Mouse (Mus musculus) heart, embryonic 15.5 days (tissue): Measurements from ENCODE around the gene Esrp2. TPM values are rescaled to one million over a fixed set of nuclear protein-coding genes. Genes with fewer than 3 reads are reported as not detected.

Experiments used
- ATAC-seq: fragments of 200-750 bp; cut with Nextera tagmentation; replicated peaks from 2 replicates; pipeline ENCODE4 v1.8.0; 2017; ENCODE audit warnings: low read depth, moderate TSS enrichment; ENCODE audit not compliant: insufficient number of reproducible peaks, insufficient read depth, low FRiP score
- H3K27ac ChIP-seq: fragments of 300-500 bp; sonication (generic); 2 replicates; pipeline ENCODE4 v1.5.1; 2015; ENCODE audit warnings: mild to moderate bottlenecking, inconsistent platforms
- H3K27me3 ChIP-seq: fragments of 300-500 bp; sonication (generic); 2 replicates; pipeline ENCODE4 v1.6.1; 2015; ENCODE audit warnings: inconsistent platforms
- H3K36me3 ChIP-seq: fragments of 300-500 bp; sonication (generic); 2 replicates; pipeline ENCODE4 v1.6.1; 2015; ENCODE audit warnings: mild to moderate bottlenecking, inconsistent platforms
- H3K4me1 ChIP-seq: fragments of 300-500 bp; sonication (generic); replicated peaks from 2 replicates; pipeline ENCODE4 v1.6.1; 2015; ENCODE audit warnings: inconsistent platforms
- H3K4me2 ChIP-seq: fragments of 300-500 bp; sonication (generic); 2 replicates; pipeline ENCODE4 v1.6.1; 2015; ENCODE audit warnings: inconsistent platforms, mild to moderate bottlenecking, moderate library complexity
- H3K4me3 ChIP-seq: fragments of 300-500 bp; sonication (generic); 2 replicates; pipeline ENCODE4 v1.5.1; 2015; ENCODE audit warnings: mild to moderate bottlenecking, inconsistent platforms
- H3K9ac ChIP-seq: fragments of 300-500 bp; sonication (generic); 2 replicates; pipeline ENCODE4 v1.6.1; 2015; ENCODE audit warnings: mild to moderate bottlenecking, inconsistent platforms
- H3K9me3 ChIP-seq: fragments of 300-500 bp; sonication (generic); replicated peaks from 2 replicates; pipeline ENCODE4 v1.6.1; 2016; ENCODE audit warnings: inconsistent platforms
- WGBS: fragments of 180-500 bp; shearing (Covaris S2); methylation state at CpG from one replicate; pipeline ENCODE4 v1.1.7; 2015; ENCODE audit warnings: mixed read lengths; 5-methylcytosine and 5-hydroxymethylcytosine counted together
- polyA plus RNA-seq: library from polyadenylated mRNA; unstranded; fragments of >200 nt; fragmentation: Nextera tagmentation; extraction: Ambion mirVana; gene quantifications from 2 replicates; pipeline ENCODE4 v1.2.1, GENCODE M21; 2015

Gene Esrp2
- 1.5 and 6.1 TPM in 2 replicates for polyA plus RNA-seq

DNA sequence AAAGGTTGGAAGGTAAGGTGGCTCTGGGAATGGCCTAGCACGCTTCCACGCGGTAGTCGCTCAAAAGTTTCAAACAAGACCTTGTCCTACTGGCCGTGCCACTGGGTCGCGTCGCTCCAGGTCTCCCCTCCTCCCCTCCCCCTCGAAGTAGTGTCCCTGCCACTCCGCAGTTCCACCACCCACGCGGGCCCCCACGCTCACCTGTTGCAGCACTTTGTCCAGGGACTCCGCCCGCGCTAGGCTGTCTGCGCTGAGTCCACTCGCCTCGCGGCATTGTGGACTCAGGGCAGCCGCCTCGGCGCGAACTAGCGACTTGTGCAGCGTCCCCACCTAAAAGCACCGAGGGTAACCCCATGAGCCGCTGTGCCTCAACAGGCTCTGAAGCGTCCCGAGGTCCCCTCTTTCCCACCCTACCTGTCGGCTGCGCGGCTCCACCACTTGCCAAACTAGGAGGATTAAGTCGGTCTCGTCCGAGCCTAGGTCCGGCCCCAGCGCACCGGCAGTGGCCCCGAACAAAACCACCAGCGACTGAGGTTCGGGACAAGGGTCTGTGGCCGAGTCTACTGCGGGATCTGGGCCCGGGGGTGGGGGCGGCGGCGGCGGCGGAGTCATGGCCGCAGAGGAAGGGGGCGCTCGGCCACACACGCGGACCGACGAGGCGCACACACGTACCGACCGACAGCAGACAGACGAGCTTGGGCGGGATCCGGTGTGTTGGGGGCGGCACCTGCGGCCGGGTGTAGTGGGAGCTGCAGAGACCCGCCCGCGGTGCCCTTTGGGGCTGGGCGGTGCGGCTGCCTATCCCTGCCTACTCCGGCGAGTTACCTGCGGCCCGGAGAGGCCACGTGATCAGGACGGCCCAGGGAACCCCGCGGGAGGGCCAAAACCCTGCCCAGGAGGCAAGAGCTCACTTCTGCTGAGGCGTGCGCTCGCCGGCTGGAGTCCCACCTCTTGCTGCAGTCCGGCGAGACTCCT lies at the start of gene Esrp2:
TSS of gene Esrp2 (minus strand) at position 819 of the 975 bp plus-strand sequence.
- no peaks in the 10 kb centered on the region for H3K9me3 ChIP-seq
- H3K36me3 ChIP-seq: peaks cover 5% of the 10 kb centered on the region
- peaks cover 36% of the 10 kb centered on the region for H3K27me3 ChIP-seq
- H3K9ac ChIP-seq: peak within 1 kb of the TSS; percentile 45
- peak; percentile 51; the same call in 1 of the 2 replicates for ATAC-seq
- peak within 1 kb of the TSS; percentile 49 for H3K27ac ChIP-seq
- WGBS: under 1% methylated on average over 86 of the region's 86 CpGs
- H3K4me3 ChIP-seq: peak within 1 kb of the TSS; percentile 64
- peak within 1 kb of the TSS; percentile 100 for H3K4me2 ChIP-seq
- peaks cover 29% of the 10 kb centered on the region for H3K4me1 ChIP-seq

DNA sequence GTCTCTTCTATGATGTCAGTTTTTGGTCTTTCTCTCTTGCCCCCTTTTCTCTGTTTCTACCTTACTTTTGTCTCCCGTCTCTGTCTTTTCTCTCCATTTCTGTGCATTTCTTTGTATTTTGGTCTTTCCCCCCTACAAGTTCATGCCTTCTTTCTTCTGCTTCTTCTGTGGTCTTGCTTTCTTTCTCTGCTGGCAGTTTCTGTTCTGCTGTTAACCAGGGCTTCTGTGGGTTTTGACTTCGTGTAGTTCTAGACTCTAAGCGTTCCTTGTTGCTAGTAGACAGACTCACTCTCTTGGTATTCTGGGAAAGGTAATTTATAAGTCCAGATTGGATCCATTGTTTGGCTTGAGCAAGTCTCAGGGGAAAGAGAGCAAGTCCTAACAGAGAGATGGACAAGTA lies 49.6 kb upstream of the Esrp2 start:
- Histone ChIP-seq H3K4me2 (no peak overlapping the region), H3K4me1 (no peaks in the 10 kb centered on the region), H3K27me3 (no peaks in the 10 kb centered on the region), H3K36me3 (peaks cover 7% of the 10 kb centered on the region; the same call in 1 of the 2 replicates), H3K9ac (no peak overlapping the region), H3K4me3 (no peak overlapping the region), H3K9me3 (no peaks in the 10 kb centered on the region), H3K27ac (no peak overlapping the region)
- WGBS: 81% methylated on average over 3 of the region's 3 CpGs
- no peak for ATAC-seq

DNA sequence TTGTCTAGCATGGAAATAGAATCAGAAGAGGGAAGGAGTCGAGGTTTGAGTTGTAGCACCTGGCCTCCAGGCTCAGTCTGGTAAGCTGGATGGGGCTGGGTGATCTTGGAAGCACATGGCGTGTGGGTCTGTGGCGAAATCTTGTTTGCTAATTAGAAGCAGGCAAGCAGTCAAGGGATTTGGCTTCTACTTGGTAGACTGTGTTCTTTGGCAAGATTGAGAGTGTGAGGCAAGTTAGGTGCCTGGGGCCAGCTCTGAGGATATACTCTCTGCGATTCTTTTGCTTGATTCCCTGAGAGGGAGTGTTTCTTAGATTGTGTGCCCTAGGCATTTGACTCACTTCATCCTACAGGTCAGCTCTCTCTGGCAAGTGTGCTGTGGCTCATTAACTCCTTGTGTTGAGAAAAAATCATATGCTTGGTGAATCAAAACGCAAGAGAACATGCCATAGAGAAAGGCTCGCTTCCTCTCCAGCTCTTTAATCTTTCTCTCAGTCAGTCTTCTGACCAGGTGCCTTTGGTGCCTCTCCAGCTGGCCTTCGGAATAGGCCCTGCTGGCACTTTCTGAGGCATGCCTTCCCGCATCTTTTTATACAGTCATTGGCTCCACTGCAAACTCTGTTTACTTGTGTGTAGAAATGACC lies 49.0 kb upstream of the Esrp2 start:
- H3K4me2 ChIP-seq: no peak overlapping the region
- 82% methylated on average over 8 of the region's 8 CpGs for WGBS
- H3K4me3 ChIP-seq: no peak overlapping the region
- H3K27ac ChIP-seq: no peak overlapping the region
- ATAC-seq: no peak
- H3K4me1 ChIP-seq: no peaks in the 10 kb centered on the region
- no peaks in the 10 kb centered on the region for H3K27me3 ChIP-seq
- H3K9me3 ChIP-seq: no peaks in the 10 kb centered on the region
- H3K36me3 ChIP-seq: peaks cover 7% of the 10 kb centered on the region; the same call in 1 of the 2 replicates
- H3K9ac ChIP-seq: no peak overlapping the region

DNA sequence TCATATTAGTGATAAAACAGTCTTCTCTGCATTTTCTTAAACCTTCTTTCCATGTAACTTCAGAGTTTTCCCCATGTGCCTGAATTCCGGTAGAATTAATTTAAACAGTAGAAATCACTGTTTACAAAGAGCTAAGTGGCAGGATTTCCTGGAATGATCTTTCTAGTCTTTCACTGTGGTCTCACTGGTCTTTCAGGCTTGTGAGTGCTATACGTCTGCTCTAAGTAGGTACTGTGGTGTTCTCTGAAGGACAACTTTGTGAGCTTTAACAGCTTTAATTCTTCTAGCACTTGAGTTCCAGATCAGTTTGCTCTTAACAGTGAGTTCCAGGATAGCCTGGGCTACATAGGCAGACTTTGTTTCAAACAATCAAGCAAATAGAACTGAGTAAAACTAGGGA lies 41.7 kb upstream of the Esrp2 start:
- H3K4me2 ChIP-seq: no peak overlapping the region
- no peak overlapping the region for H3K27ac ChIP-seq

DNA sequence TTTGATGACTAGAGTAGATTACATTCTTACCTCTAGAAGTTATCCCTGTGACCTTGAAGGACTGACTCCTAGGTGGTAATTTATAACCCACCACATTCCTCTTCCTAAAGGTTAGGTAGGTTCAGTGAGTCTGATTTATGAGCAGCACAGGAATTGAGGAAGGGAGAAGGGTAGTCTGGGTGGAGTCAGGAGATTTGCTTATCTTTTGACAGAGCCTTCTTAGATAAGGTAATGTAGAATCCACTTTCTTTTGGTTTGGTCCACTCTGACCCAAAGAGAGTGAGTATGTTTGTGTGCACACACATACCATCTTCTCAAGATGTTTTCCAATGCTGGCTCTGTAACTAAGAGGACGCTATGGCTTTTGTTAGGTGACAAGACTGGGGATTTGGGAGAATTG lies 40.8 kb upstream of the Esrp2 start:
- Histone ChIP-seq H3K4me2 (no peak overlapping the region), H3K36me3 (0 out of 2 replicates have a peak, but pooled peaks cover 2% of the 10 kb centered on the region), H3K9ac (no peak overlapping the region), H3K4me3 (no peak overlapping the region), H3K27me3 (no peaks in the 10 kb centered on the region), H3K4me1 (peaks cover 13% of the 10 kb centered on the region), H3K9me3 (no peaks in the 10 kb centered on the region), H3K27ac (no peak overlapping the region)
- ATAC-seq: no peak
- WGBS: 68% methylated on average over 1 of the region's 1 CpGs

More for the DNA sequence above, 41.7 kb upstream of the Esrp2 start:
- ATAC-seq: no peak
- WGBS: 74% methylated on average over 2 of the region's 2 CpGs
- H3K27me3 ChIP-seq: no peaks in the 10 kb centered on the region
- no peaks in the 10 kb centered on the region for H3K9me3 ChIP-seq
- H3K36me3 ChIP-seq: 0 out of 2 replicates have a peak, but pooled peaks cover 2% of the 10 kb centered on the region
- H3K4me1 ChIP-seq: peaks cover 13% of the 10 kb centered on the region
- no peak overlapping the region for H3K9ac ChIP-seq
- H3K4me3 ChIP-seq: no peak overlapping the region

DNA sequence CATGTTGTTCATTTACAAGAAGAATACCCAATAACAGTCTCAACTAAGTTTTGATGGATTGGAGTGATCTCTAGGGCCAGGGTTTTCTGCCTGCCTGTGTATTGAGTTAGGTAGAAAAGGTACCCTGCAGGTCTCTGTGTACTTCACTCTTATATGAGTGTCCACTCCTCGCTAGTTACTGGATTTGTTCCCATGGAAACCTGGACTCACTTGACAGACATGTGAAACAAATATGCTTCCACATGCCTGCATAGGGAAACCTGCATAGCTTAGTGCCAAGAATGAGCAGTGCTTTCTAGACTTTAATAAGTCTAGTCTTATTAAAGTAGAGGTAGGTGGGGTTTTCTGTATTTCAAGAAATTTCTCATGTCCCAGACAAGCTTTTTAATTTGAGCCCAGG lies 40.1 kb upstream of the Esrp2 start:
- ATAC-seq: no peak
- no peaks in the 10 kb centered on the region for H3K27me3 ChIP-seq
- H3K36me3 ChIP-seq: 0 out of 2 replicates have a peak, but pooled peaks cover 2% of the 10 kb centered on the region
- peaks cover 13% of the 10 kb centered on the region for H3K4me1 ChIP-seq
- no peaks in the 10 kb centered on the region for H3K9me3 ChIP-seq
- H3K4me3 ChIP-seq: no peak overlapping the region
- no peak overlapping the region for H3K27ac ChIP-seq
- H3K9ac ChIP-seq: no peak overlapping the region
- no peak overlapping the region for H3K4me2 ChIP-seq
- 26% methylated on average over 1 of the region's 1 CpGs for WGBS

DNA sequence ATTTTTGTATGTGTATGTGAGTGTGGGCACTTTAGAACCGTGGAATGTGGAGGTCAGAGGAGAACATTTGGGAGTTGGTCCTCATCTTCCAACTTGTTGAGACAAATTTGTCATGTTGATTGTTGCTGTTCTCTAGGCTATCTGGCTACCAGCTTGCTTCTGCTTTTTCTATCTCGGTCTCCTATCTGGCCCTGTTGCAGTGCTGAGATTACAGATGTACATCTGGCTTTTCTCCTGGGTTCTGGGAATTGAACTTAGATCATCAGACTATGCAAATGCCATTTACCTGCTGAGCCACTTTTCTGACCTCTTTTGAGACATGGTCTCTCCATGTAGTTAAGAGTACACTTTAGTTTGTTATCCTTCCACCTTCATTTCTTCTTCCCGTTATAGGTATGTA lies 36.8 kb upstream of the Esrp2 start:
- H3K27me3 ChIP-seq: no peaks in the 10 kb centered on the region
- no peak overlapping the region for H3K9ac ChIP-seq
- no peak overlapping the region for H3K4me3 ChIP-seq
- ATAC-seq: no peak
- no peak overlapping the region for H3K27ac ChIP-seq
- no peaks in the 10 kb centered on the region for H3K9me3 ChIP-seq
- H3K4me1 ChIP-seq: peaks cover 19% of the 10 kb centered on the region
- H3K36me3 ChIP-seq: no peaks in the 10 kb centered on the region
- H3K4me2 ChIP-seq: no peak overlapping the region
- 88% methylated on average over 3 of the region's 3 CpGs for WGBS

DNA sequence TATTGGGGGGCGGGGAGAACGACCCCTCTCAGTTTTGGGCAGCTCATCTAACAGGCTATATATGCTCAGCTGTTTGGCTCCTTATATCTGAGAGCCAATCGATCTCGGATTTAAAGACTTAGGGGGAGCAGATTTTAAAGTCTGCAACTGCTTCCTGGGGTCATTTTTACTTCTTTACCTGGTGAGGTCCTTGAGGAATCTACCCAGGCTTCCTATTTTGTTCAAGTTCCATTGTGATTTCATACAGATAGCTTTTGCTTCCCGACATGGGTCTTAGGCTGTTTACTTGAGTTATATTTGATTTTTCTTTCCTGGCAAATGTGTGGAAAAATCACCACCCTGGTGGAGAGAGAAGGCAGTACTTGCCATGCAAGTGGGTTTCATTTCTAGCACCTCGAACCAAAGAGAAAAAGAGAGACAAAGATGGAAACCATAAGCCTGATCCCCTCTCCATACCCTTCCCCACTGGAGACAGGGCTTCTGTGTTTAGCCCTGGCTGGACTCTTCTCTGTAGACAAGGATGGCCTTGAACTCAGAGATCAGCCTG lies 33.2 kb upstream of the Esrp2 start:
- Histone ChIP-seq H3K9me3 (no peaks in the 10 kb centered on the region), H3K4me2 (peak overlapping the region; percentile 85), H3K4me3 (peak overlapping the region; percentile 65), H3K27me3 (no peaks in the 10 kb centered on the region), H3K4me1 (peaks cover 22% of the 10 kb centered on the region), H3K9ac (peak overlapping the region; percentile 68), H3K36me3 (no peaks in the 10 kb centered on the region), H3K27ac (no peak overlapping the region)
- ATAC-seq: no peak
- 21% methylated on average over 6 of the region's 6 CpGs for WGBS

DNA sequence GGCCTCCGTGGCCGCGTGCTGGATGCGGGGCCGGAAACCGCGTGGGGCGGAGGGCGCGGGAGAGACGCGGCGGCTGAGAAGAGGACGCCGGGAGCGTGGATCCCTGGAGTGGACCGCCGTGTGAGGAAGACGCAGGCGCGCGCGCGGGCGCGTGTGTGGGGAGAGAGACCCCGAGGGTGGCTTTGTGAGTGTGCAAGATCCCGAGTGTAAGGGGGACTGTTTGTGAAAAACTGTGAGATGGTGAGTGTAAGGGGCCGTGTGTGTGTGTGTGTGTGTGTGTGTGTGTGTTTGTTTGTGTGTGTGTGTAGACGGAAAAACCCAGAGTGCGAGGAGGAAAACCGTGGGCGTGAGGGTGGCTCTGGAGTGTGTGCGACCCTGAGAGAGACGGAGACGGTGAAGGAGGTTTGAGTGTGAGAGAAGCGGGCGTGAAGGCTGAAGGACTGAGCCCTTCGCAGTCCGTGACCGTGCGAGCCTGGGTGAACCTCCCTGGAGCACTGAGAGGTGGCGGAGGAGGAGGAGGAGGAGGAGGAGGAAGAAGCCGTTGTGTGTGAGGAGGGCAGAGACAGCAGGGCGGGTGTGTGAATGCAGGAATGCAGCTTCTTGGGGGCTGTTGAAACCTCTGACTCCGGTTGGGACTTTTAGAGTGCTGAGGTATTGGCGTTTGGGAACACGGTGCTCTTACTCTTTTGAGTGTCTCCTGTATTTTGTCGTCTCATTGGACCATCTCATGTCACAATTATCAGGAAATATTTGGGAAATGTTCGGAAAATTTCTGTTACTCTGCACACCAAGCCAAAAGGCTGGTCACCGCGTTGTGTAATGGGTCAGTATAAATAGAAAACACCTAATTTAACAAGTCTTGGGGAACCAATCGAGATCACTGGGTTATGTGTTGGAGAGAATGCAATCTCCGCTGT lies 32.5 kb upstream of the Esrp2 start:
- peak overlapping the region; percentile 85 for H3K4me2 ChIP-seq
- no peaks in the 10 kb centered on the region for H3K9me3 ChIP-seq
- H3K27me3 ChIP-seq: no peaks in the 10 kb centered on the region
- H3K27ac ChIP-seq: peak overlapping the region; percentile 72
- H3K36me3 ChIP-seq: no peaks in the 10 kb centered on the region
- peaks cover 22% of the 10 kb centered on the region for H3K4me1 ChIP-seq
- peak; percentile 53; the same call in 1 of the 2 replicates for ATAC-seq
- H3K9ac ChIP-seq: peak overlapping the region; percentile 68
- peak overlapping the region; percentile 65 for H3K4me3 ChIP-seq
- WGBS: under 1% methylated on average over 54 of the region's 54 CpGs

DNA sequence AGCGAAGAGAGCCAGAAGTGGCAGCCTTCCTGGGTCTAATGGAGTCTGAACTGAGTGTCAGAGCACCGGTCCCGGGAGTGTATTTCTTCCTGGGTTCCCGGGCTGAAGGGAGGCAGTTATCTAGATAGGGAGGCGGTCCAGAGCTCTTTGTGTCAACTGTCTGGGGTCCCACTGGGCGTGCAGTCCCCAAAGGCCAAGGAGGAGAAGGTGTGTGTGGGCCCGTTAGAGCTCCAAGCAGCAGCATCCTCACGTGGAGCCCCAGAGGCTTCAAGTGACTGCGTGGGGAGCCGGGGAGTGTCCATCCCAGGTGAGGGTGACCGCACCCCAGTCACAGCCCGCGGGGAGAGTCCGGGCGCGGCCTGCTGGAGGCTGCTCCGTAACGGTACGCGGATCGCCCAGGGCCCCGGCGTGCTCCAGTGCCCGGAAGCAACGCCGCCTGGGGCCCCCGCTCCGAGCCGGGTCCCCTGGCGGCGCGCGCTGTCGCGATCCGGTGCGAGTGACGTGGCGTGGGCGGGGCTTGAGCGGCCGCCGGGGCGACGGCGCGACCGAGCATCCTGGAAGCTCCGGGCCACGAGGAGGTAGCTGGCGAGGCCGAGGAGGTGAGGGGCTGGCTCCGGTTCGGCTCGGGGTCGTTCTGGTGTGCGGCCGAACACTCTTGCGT lies 31.7 kb upstream of the Esrp2 start, which contains the start of gene Slc7a6:
TSS of gene Slc7a6 (plus strand) at position 502 of the 661 bp plus-strand sequence.
- H3K9me3 ChIP-seq: no peaks in the 10 kb centered on the region
- peaks cover 2% of the 10 kb centered on the region; the same call in 1 of the 2 replicates for H3K36me3 ChIP-seq
- peak within 1 kb of the TSS; percentile 68 for H3K9ac ChIP-seq
- no peaks in the 10 kb centered on the region for H3K27me3 ChIP-seq
- H3K4me1 ChIP-seq: peaks cover 22% of the 10 kb centered on the region
- H3K4me2 ChIP-seq: peak within 1 kb of the TSS; percentile 85
- peak within 1 kb of the TSS; percentile 72 for H3K27ac ChIP-seq
- peak within 1 kb of the TSS; percentile 65 for H3K4me3 ChIP-seq
- WGBS: under 1% methylated on average over 59 of the region's 59 CpGs
- ATAC-seq: peak; percentile 90
